Comparison of ENCODE assay signal across 25 mouse cellular contexts in the genomic region with DNA sequence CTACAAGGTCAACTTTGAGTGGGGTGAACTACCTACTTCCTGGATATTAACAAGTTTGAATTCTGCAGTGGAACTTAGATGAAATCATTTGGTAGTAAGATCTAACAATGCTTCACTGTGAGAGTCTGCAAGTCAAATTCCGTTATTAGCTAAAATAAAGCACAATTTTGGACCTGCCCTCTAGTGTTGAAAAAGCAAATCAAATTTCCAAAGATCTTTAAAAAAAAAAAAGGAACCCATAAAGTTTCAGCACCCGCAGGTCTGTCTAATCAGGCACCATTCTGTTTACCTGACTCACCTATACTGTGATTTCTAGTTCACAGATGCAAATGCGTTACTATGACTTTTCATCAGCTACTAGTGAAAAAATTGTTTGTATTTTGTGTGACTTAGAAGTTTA.
DNase-seq lines count a peak whose midpoint lies in the region; ATAC-seq and TF ChIP-seq lines count a peak whose summit lies in the region.
"Had no signal": no experiment of that assay in that cellular context is flagged by ENCODE, and none has a peak within 500 bp of the region (broad histone marks: within the 10 kb centered on the region; RNA-seq: fewer than 3 reads in every experiment).

No protein-coding gene starts in this region.

- in situ Hi-C loops in CH12.LX (cut with MboI; ENCODE audit: low pct_ligation_motif_present, low pct_unique_long_range_greater_than_20kb, low sequenced_read_pairs) = no loop called here

- H3K4me2 ChIP-seq in intestine, postnatal 0 days (replicated peaks; ENCODE audit: low read depth) = no peak overlapping the region
- H3K4me2 ChIP-seq in intestine, embryonic 16.5 days (ENCODE audit: low read depth, low read length) = no peak overlapping the region
- H3K4me2 ChIP-seq in lung, embryonic 14.5 days = no peak overlapping the region
- H3K4me2 ChIP-seq in CH12.LX (ENCODE audit: insufficient read depth, low read depth, poor library complexity, severe bottlenecking) = no peak overlapping the region
- H3K4me2 ChIP-seq: embryonic facial prominence, embryonic 13.5 days; forebrain, embryonic 15.5 days; heart, embryonic 15.5 days; limb, embryonic 12.5 days; liver, embryonic 13.5 days; midbrain, embryonic 11.5 days had no signal

- no peaks in the 10 kb centered on the region for H3K79me2 ChIP-seq in CH12.LX (replicated peaks; ENCODE audit: control insufficient read depth, extremely low read depth, insufficient read depth, poor library complexity, severe bottlenecking)

- no peaks in the 10 kb centered on the region for H3K4me1 ChIP-seq in intestine, postnatal 0 days (replicated peaks; ENCODE audit: control insufficient read depth, insufficient read depth, low read length)
- no peaks in the 10 kb centered on the region for H3K4me1 ChIP-seq in intestine, embryonic 16.5 days (ENCODE audit: control insufficient read depth, insufficient read depth, low read length)
- H3K4me1 ChIP-seq in lung, embryonic 14.5 days (ENCODE audit: insufficient read depth) = no peaks in the 10 kb centered on the region
- H3K4me1 ChIP-seq in CH12.LX (ENCODE audit: control insufficient read depth in 1 of 2, insufficient read depth in 2 of 2) = peaks cover 0 to 22% of the 10 kb centered on the region in 2 experiments; a peak in 2 of 4 replicates
- H3K4me1 ChIP-seq: embryonic facial prominence, embryonic 13.5 days; heart, embryonic 15.5 days; limb, embryonic 12.5 days had no signal

- peak; percentile 19 for TF ChIP-seq RAD21 in CH12.LX (IDR thresholded peaks at IDR 0.05; ENCODE audit: low read depth, low read length)

- 68% methylated on average over 3 of the region's 3 CpGs for WGBS in intestine, postnatal 0 days
- WGBS in intestine, embryonic 16.5 days = 68% methylated on average over 3 of the region's 3 CpGs
- WGBS in lung, embryonic 14.5 days = 66% methylated on average over 3 of the region's 3 CpGs

- TF ChIP-seq CTCF in intestine, postnatal 0 days (IDR thresholded peaks at IDR 0.05; ENCODE audit: low read depth) = peak; percentile 28; the same call in 1 of the 2 replicates
- TF ChIP-seq CTCF in lung, embryonic 14.5 days (IDR thresholded peaks at IDR 0.05; ENCODE audit: low read depth) = peak; percentile 24; the same call in 1 of the 2 replicates
- TF ChIP-seq CTCF in CH12.LX (conservative IDR thresholded peaks at IDR 0.05 in 1 of 2, IDR thresholded peaks at IDR 0.05 in 1 of 2; ENCODE audit: low read depth in 2 of 2, low read length in 2 of 2) = peak in 1 of 2 experiments; percentile 41; a peak in 2 of 4 replicates

- no peak overlapping the region for H3K27ac ChIP-seq in intestine, postnatal 0 days (ENCODE audit: low read depth, low read length)
- H3K27ac ChIP-seq in intestine, embryonic 16.5 days (ENCODE audit: low read length) = no peak overlapping the region
- no peak overlapping the region for H3K27ac ChIP-seq in lung, embryonic 14.5 days (ENCODE audit: low read depth)
- no peak overlapping the region for H3K27ac ChIP-seq in CH12.LX (ENCODE audit: insufficient read depth, low read depth)
- H3K27ac ChIP-seq: embryonic facial prominence, embryonic 13.5 days; forebrain, embryonic 15.5 days; heart, embryonic 15.5 days; limb, embryonic 12.5 days had no signal

- H3K9me3 ChIP-seq in intestine, postnatal 0 days (ENCODE audit: control insufficient read depth) = no peaks in the 10 kb centered on the region
- H3K9me3 ChIP-seq in intestine, embryonic 16.5 days (ENCODE audit: control insufficient read depth, low read length) = no peaks in the 10 kb centered on the region
- no peaks in the 10 kb centered on the region for H3K9me3 ChIP-seq in lung, embryonic 14.5 days (ENCODE audit: low read depth, low read length)
- no peaks in the 10 kb centered on the region for H3K9me3 ChIP-seq in CH12.LX (replicated peaks; ENCODE audit: low read length)
- H3K9me3 ChIP-seq: embryonic facial prominence, embryonic 13.5 days; forebrain, embryonic 15.5 days; heart, embryonic 15.5 days; limb, embryonic 12.5 days; liver, embryonic 13.5 days had no signal

- H3K36me3 ChIP-seq in intestine, postnatal 0 days (ENCODE audit: control insufficient read depth, insufficient read depth) = no peaks in the 10 kb centered on the region
- H3K36me3 ChIP-seq in intestine, embryonic 16.5 days (ENCODE audit: control insufficient read depth, insufficient read depth, low read length) = no peaks in the 10 kb centered on the region
- H3K36me3 ChIP-seq in lung, embryonic 14.5 days (ENCODE audit: insufficient read depth) = no peaks in the 10 kb centered on the region; the same call in 1 of the 2 replicates
- H3K36me3 ChIP-seq in CH12.LX (replicated peaks in 1 of 2; ENCODE audit: control insufficient read depth in 1 of 2, insufficient read depth in 1 of 2, low read length in 1 of 2) = peaks cover 17 to 44% of the 10 kb centered on the region in 2 experiments
- no peaks in the 10 kb centered on the region for H3K36me3 ChIP-seq in splenic B cell, adult 2 months (ENCODE audit: control insufficient read depth, insufficient read depth, low read length, poor library complexity, severe bottlenecking)
- H3K36me3 ChIP-seq: forebrain, embryonic 15.5 days; heart, embryonic 15.5 days had no signal

- no peak for TF ChIP-seq EP300 in CH12.LX (IDR thresholded peaks at IDR 0.05; ENCODE audit: low read length)

- no peak for TF ChIP-seq POLR2A in CH12.LX (IDR thresholded peaks at IDR 0.05; ENCODE audit: low read depth, low read length)

- no peak for ATAC-seq in intestine, postnatal 0 days
- no peak for ATAC-seq in intestine, embryonic 16.5 days
- no peak for ATAC-seq in lung, embryonic 14.5 days (ENCODE audit: insufficient read depth)
- ATAC-seq: forebrain, embryonic 15.5 days; Patski had no signal

- peak; percentile 35 for DNase-seq in lung, embryonic 14.5 days
- no peak for DNase-seq in lung, postnatal 14 days
- peak; percentile 21 for DNase-seq in CH12.LX (ENCODE audit: extremely low read depth)
- DNase-seq in splenic B cell, adult 2 months (ENCODE audit: low read depth, low spot score) = peak; percentile 24
- DNase-seq in adrenal gland, postnatal 4 days (ENCODE audit: low spot score in 2 of 2) = no peak
- DNase-seq: adrenal gland, adult 8-10 months; cerebellum, adult 8-10 months; cerebellum, postnatal 36 days; embryo, embryonic 11 days; gastrocnemius, postnatal 36 days; heart, postnatal 4 days; kidney, adult 18-20 months; kidney, postnatal 10 days; liver, embryonic 13.5 days; thymus, adult 2 months; thymus, postnatal 4 days had no signal

- dilution Hi-C loops in CH12.LX (cut with MboI; ENCODE audit: extremely low pct_ligation_motif_present, extremely low pct_unique_long_range_greater_than_20kb, low sequenced_read_pairs) = no loop called here

- H3K9ac ChIP-seq in intestine, postnatal 0 days (ENCODE audit: low read depth, low read length) = no peak overlapping the region
- no peak overlapping the region for H3K9ac ChIP-seq in intestine, embryonic 16.5 days (ENCODE audit: low read depth, low read length)
- H3K9ac ChIP-seq in lung, embryonic 14.5 days = no peak overlapping the region
- no peak overlapping the region for H3K9ac ChIP-seq in CH12.LX (ENCODE audit: insufficient read depth, low read depth)
- H3K9ac ChIP-seq: embryonic facial prominence, embryonic 13.5 days; forebrain, embryonic 15.5 days; heart, embryonic 15.5 days; limb, embryonic 12.5 days; liver, embryonic 13.5 days had no signal

- H3K27me3 ChIP-seq in intestine, postnatal 0 days (replicated peaks; ENCODE audit: control insufficient read depth, insufficient read depth, low read length) = no peaks in the 10 kb centered on the region
- H3K27me3 ChIP-seq in intestine, embryonic 16.5 days (replicated peaks; ENCODE audit: control insufficient read depth, insufficient read depth, low read length) = no peaks in the 10 kb centered on the region
- no peaks in the 10 kb centered on the region for H3K27me3 ChIP-seq in lung, embryonic 14.5 days (ENCODE audit: insufficient read depth, low read length)
- no peaks in the 10 kb centered on the region for H3K27me3 ChIP-seq in CH12.LX (replicated peaks)
- no peaks in the 10 kb centered on the region for H3K27me3 ChIP-seq in splenic B cell, adult 2 months (ENCODE audit: control insufficient read depth, insufficient read depth, low read length, poor library complexity, severe bottlenecking)
- H3K27me3 ChIP-seq: embryonic facial prominence, embryonic 13.5 days; forebrain, embryonic 15.5 days; heart, embryonic 15.5 days; limb, embryonic 12.5 days; liver, embryonic 13.5 days; Patski had no signal

- no peak overlapping the region for H3K4me3 ChIP-seq in intestine, postnatal 0 days (ENCODE audit: low read depth, low read length)
- no peak overlapping the region for H3K4me3 ChIP-seq in intestine, embryonic 16.5 days (ENCODE audit: low read length)
- H3K4me3 ChIP-seq in lung, embryonic 14.5 days (ENCODE audit: low read depth, low read length) = no peak overlapping the region
- H3K4me3 ChIP-seq in CH12.LX (replicated peaks in 1 of 3; ENCODE audit: low read depth in 2 of 3, low read length in 2 of 3, poor library complexity in 1 of 3) = no peak overlapping the region
- H3K4me3 ChIP-seq: embryonic facial prominence, embryonic 13.5 days; erythroblast, embryonic 14.5 days; forebrain, embryonic 15.5 days; heart, embryonic 15.5 days; limb, embryonic 12.5 days; liver, embryonic 13.5 days had no signal

TF ChIP-seq in CH12.LX, 34 proteins besides CTCF, POLR2A, EP300 and RAD21:
- TF ChIP-seq ZNF384 (IDR thresholded peaks at IDR 0.05; ENCODE audit: low read depth, low read length) = peak; percentile 67
- TF ChIP-seq UBTF (IDR thresholded peaks at IDR 0.05; ENCODE audit: low read depth, low read length) = no peak
TF ChIP-seq in CH12.LX: peak in this region for 1.

Comparison
In these comparisons a context has a peak if more than half of its experiments do, and no peak if none do; other contexts are left out.
1. DNase-seq: peak in lung, embryonic 14.5 days (single experiment), CH12.LX (single experiment) and splenic B cell, adult 2 months (single experiment); none in lung, postnatal 14 days (single experiment) and adrenal gland, postnatal 4 days (0 of 2).